Mouse (Mus musculus) ES-E14 (cell line): ENCODE measurements around the gene Ccdc157. TPM values are rescaled to one million over a fixed set of nuclear protein-coding genes. Genes with fewer than 3 reads are reported as not detected.
"Not testable (repeated sequence)": the region's sequence is repeated elsewhere in the genome, so short reads cannot be mapped to it uniquely, and the experiment has no call there.

Source experiments
- DNase-seq: peaks from one replicate; pipeline ENCODE4 v3.0.0-alpha.2; 2013; ENCODE audit warnings: low read depth, low spot score
- H3K27ac ChIP-seq: 2 replicates; pipeline ENCODE4 v1.5.1; 2012; ENCODE audit warnings: low read depth, mild to moderate bottlenecking, low read length, moderate library complexity, mixed read lengths; ENCODE audit not compliant: poor library complexity, insufficient read depth, severe bottlenecking
- H3K36me3 ChIP-seq: 2 replicates; pipeline ENCODE4 v1.6.1; 2012; ENCODE audit warnings: mild to moderate bottlenecking, low read length, moderate library complexity, mixed read lengths; ENCODE audit not compliant: control insufficient read depth, poor library complexity, insufficient read depth, severe bottlenecking
- H3K4me1 ChIP-seq, 2 experiments: fragments of 150-350 bp in 1 of 2; sonication (generic) in 1 of 2; 2 replicates each; pipeline ENCODE4 v1.6.1; 2012; ENCODE audit warnings: low read length in 2 of 2, mild to moderate bottlenecking in 1 of 2, mixed read lengths in 1 of 2; ENCODE audit not compliant: control insufficient read depth in 2 of 2, insufficient read depth in 2 of 2, poor library complexity in 1 of 2
- H3K4me3 ChIP-seq, 2 experiments: fragments of 150-350 bp in 1 of 2; sonication (generic) in 1 of 2; 2 replicates each; pipeline ENCODE4 v1.5.1; 2012; ENCODE audit warnings: low read length in 2 of 2, low read depth in 1 of 2, mild to moderate bottlenecking in 1 of 2, mixed read lengths in 1 of 2; ENCODE audit not compliant: insufficient read depth in 1 of 2, poor library complexity in 1 of 2, severe bottlenecking in 1 of 2
- H3K9ac ChIP-seq: 2 replicates; pipeline ENCODE4 v1.6.1; 2012; ENCODE audit warnings: low read depth, mild to moderate bottlenecking, low read length, mixed read lengths; ENCODE audit not compliant: poor library complexity, insufficient read depth, severe bottlenecking
- H3K9me3 ChIP-seq: fragments of 150-350 bp; sonication (generic); 2 replicates; pipeline ENCODE4 v1.6.1; 2012; ENCODE audit warnings: low read depth, mild to moderate bottlenecking, low read length; ENCODE audit not compliant: control insufficient read depth, insufficient read depth
- CHD2 ChIP-seq: IDR thresholded peaks from 2 replicates; pipeline ENCODE4 v1.6.1; 2014; ENCODE audit warnings: mild to moderate bottlenecking, low read depth, low read length, inconsistent platforms
- HCFC1 ChIP-seq: IDR thresholded peaks from 2 replicates; pipeline ENCODE4 v1.6.1; 2012; ENCODE audit warnings: low read length, inconsistent platforms, borderline replicate concordance; ENCODE audit not compliant: insufficient read depth
- MAFK ChIP-seq: IDR thresholded peaks from 2 replicates; pipeline ENCODE4 v1.6.1; 2014; ENCODE audit warnings: mild to moderate bottlenecking, low read depth, low read length, inconsistent platforms; ENCODE audit not compliant: insufficient read depth
- ZC3H11A ChIP-seq: IDR thresholded peaks from 2 replicates; pipeline ENCODE4 v1.6.1; 2012; ENCODE audit warnings: low read depth, mild to moderate bottlenecking, inconsistent platforms, low read length, borderline replicate concordance
- ZNF384 ChIP-seq: IDR thresholded peaks from 2 replicates; pipeline ENCODE4 v1.6.1; 2012; ENCODE audit warnings: low read depth, low read length, inconsistent platforms
- in situ Hi-C, 2 experiments: fragments of 600-800 bp; cut with MboI; formaldehyde crosslinking; loops; one replicate each; pipeline ENCODE4 v1.15.1; 2025; ENCODE audit warnings: low sequenced_read_pairs in 2 of 2, inconsistent platforms in 1 of 2; ENCODE audit not compliant: unreplicated experiment in 2 of 2
- total RNA-seq: library from RNA; depleted of rRNA; stranded (reverse); fragments of 300-350 nt; gene quantifications from 2 replicates; pipeline ENCODE4 v1.2.3, GENCODE M21; 2012

Gene Ccdc157
- total RNA-seq, 1 experiment: 4.3 TPM

DNA sequence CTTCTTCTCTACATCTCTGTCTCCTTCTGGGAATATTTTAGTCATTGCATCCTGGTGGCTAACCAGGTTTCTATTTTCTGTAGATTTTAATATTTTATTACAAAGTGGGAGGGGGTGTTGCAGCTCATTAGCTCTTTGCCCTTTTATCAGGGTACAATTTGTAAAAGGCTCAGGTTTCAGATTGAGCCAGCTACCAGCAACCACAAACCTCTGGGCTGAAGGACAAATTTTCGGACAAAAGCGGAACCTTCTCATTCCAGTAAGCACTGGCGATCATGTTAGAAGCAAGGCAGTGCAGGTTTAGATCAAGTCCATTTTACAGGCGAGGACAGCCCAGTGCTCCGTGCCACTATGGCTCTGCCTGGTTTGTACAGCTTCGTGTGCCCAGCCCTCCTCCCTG is 25.7 kb downstream of the Ccdc157 start:
- Histone ChIP-seq H3K9ac (no peak overlapping the region), H3K9me3 (no peaks in the 10 kb centered on the region), H3K4me1 (peaks cover 0 to 7% of the 10 kb centered on the region in 2 experiments; a peak in 2 of 4 replicates), H3K27ac (no peak overlapping the region), H3K4me3 (no peak overlapping the region), H3K36me3 (no peaks in the 10 kb centered on the region)
- TF ChIP-seq HCFC1 (no peak), CHD2 (no peak), ZC3H11A (no peak), MAFK (no peak), ZNF384 (no peak)
- no peak for DNase-seq
- in situ Hi-C loops: no loop called here

DNA sequence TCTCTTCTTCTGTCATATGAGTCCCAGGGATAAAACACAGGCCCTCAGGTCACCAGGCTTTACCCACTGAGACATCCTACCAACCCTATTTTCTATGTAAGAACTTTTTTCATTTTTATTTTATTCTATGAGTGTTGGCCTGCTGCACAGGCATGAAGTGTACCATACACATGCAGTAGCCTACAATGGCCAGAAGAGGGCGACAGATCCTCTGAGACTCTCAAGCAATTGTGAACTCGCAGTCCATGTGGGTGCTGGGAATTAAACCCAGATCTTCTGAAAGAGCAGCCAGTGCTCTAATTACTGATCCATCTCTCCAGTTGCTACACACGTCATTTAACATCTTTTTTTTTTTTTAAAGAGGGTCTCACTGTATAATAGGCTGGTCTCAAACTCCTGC is 26.6 kb downstream of the Ccdc157 start:
- Histone ChIP-seq H3K36me3 (no peaks in the 10 kb centered on the region), H3K9ac (no peak overlapping the region), H3K4me1 (peaks cover 0 to 7% of the 10 kb centered on the region in 2 experiments; a peak in 2 of 4 replicates), H3K4me3 (no peak overlapping the region), H3K9me3 (no peaks in the 10 kb centered on the region), H3K27ac (no peak overlapping the region)
- in situ Hi-C loops: no loop called here
- TF ChIP-seq CHD2 (no peak), ZC3H11A (peak; percentile 33; the same call in 1 of the 2 replicates)
- peak; percentile 58 for DNase-seq

DNA sequence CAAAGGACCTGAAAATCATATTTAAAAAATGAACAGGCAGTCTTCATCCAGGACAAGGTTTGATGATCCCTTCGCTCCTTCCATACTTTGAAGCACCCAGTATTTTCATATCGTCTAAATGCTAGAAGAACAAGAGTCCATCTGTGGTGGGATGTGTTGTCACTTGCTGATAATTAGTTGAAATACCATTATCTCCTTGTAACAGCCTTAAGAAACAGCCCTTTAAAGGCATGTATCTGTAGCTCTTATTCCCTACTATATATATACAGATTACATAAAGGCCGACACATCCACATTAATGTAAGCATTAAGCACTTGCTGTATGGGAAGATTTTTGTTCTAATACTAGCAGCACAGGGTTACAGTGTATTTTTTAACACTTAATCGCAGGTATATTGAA is 31.6 kb downstream of the Ccdc157 start:
- H3K4me3 ChIP-seq, H3K27ac ChIP-seq, H3K9me3 ChIP-seq, DNase-seq, H3K4me1 ChIP-seq, in situ Hi-C loops, H3K9ac ChIP-seq, H3K36me3 ChIP-seq: not testable (repeated sequence)

DNA sequence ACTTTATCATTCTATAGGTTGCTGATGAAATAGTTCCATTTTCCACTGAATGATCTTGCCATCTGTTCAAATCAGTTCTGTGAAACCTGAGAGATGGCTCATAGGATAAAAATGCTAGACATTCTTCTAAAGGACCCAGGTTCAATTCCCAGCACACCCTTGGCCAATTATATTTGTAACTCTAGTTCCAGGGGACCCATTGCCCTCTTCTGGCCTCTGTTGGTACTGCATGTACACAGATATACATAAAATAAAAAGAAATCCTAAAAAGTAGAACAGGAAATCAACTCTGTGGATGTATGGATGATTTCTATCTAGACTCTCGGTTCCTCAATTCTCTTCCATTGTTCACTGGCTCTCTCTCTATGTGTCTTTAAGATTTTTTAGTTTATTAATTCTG is 33.0 kb downstream of the Ccdc157 start:
- Histone ChIP-seq H3K9ac (no peak overlapping the region), H3K4me3 (no peak overlapping the region), H3K27ac (no peak overlapping the region), H3K36me3 (no peaks in the 10 kb centered on the region), H3K9me3 (no peaks in the 10 kb centered on the region), H3K4me1 (peaks cover 2 to 8% of the 10 kb centered on the region in 2 experiments; a peak in 2 of 4 replicates)
- in situ Hi-C loops: no loop called here
- no peak for DNase-seq
- TF ChIP-seq HCFC1 (no peak), ZC3H11A (no peak), ZNF384 (no peak), CHD2 (no peak), MAFK (no peak)

DNA sequence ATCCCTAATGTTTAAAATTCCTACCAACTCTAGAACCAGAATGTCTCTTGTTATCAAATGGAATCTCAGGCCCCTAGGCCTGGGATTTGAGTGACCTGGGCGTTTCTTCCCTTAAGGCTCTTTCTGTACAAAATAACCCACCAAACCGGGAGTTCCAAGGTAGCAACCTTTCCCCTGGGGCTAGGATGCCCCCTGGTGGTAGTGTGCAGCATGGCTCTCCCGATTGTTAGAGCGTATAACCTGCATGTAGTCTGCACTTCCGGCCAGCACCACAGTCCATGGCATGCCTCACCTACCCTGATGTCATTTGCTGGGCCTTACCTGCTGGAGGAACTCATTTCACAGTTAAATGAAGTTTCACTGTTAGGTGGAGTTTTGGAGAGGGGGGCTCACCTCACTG is 36.2 kb downstream of the Ccdc157 start:
- peak; percentile 69 for DNase-seq
- TF ChIP-seq CHD2: no peak
- TF ChIP-seq ZC3H11A: peak; percentile 55; the same call in 1 of the 2 replicates
- TF ChIP-seq MAFK: no peak
- no peak for TF ChIP-seq ZNF384
- no peak for TF ChIP-seq HCFC1
- Histone ChIP-seq H3K4me3 (peak overlapping the region; percentile 3 to 86; a peak in 1 of 4 replicates), H3K4me1 (peaks cover 2 to 11% of the 10 kb centered on the region in 2 experiments; a peak in 2 of 4 replicates), H3K9me3 (no peaks in the 10 kb centered on the region), H3K36me3 (no peaks in the 10 kb centered on the region), H3K27ac (no peak overlapping the region), H3K9ac (no peak overlapping the region)
- in situ Hi-C loops: no loop called here
